Mouse (Mus musculus): Measurements from ENCODE around the gene Arl8a. TPM values are rescaled to one million over a fixed set of nuclear protein-coding genes. Genes with fewer than 3 reads are reported as not detected.

Arl8a gene
- total and polyA plus RNA-seq, 3 experiments: 45.0 to 99.6 (median 93.7) TPM

- no peaks in the 10 kb centered on the region for H3K9me3 ChIP-seq (replicated peaks)
- peaks cover 27% of the 10 kb centered on the region for H3K4me1 ChIP-seq (ENCODE audit: insufficient read depth, low read depth, low read length)
- peak overlapping the region; percentile 48; the same call in 1 of the 2 replicates for H3K4me3 ChIP-seq (ENCODE audit: low read depth, low read length)
- DNase-seq (ENCODE audit: low spot score) (peak; percentile 33), ATAC-seq (ENCODE audit: extremely low read depth, insufficient number of reproducible peaks, low FRiP score, poor library complexity, severe bottlenecking) (peak; percentile 51)
- H3K36me3 ChIP-seq (replicated peaks): no peaks in the 10 kb centered on the region
- H3K27me3 ChIP-seq (ENCODE audit: insufficient read depth, low read length): peaks cover under 1% of the 10 kb centered on the region; the same call in 1 of the 2 replicates
- TF ChIP-seq GATA1 (IDR thresholded peaks at IDR 0.05; ENCODE audit: borderline replicate concordance, low read length): no peak
- TF ChIP-seq GATA2 (IDR thresholded peaks at IDR 0.05; ENCODE audit: borderline replicate concordance, low read depth, low read length): no peak
- no peak for TF ChIP-seq CTCF (IDR thresholded peaks at IDR 0.05; ENCODE audit: low read depth, low read length)
- TF ChIP-seq TAL1 (conservative IDR thresholded peaks at IDR 0.05; ENCODE audit: low read depth, low read length): no peak
- no peak for TF ChIP-seq POLR2AphosphoS5 (IDR thresholded peaks at IDR 0.05; ENCODE audit: insufficient replicate concordance, low read depth, low read length)
These were observed 52.6 kb downstream of the Arl8a start for GRCm38 (mm10) chr1:135199014-135199819.

- H3K27me3 ChIP-seq (ENCODE audit: insufficient read depth, low read length): no peaks in the 10 kb centered on the region; the same call in 1 of the 2 replicates
- no peaks in the 10 kb centered on the region for H3K9me3 ChIP-seq (replicated peaks)
- ATAC-seq (ENCODE audit: extremely low read depth, insufficient number of reproducible peaks, low FRiP score, poor library complexity, severe bottlenecking) (no peak), DNase-seq (ENCODE audit: low spot score) (no peak)
- no peaks in the 10 kb centered on the region for H3K36me3 ChIP-seq (replicated peaks)
- H3K4me3 ChIP-seq (ENCODE audit: low read depth, low read length): no peak overlapping the region
- H3K4me1 ChIP-seq (ENCODE audit: insufficient read depth, low read depth, low read length): peaks cover 39% of the 10 kb centered on the region
- no peak for TF ChIP-seq GATA2 (IDR thresholded peaks at IDR 0.05; ENCODE audit: borderline replicate concordance, low read depth, low read length)
- no peak for TF ChIP-seq GATA1 (IDR thresholded peaks at IDR 0.05; ENCODE audit: borderline replicate concordance, low read length)
- no peak for TF ChIP-seq TAL1 (conservative IDR thresholded peaks at IDR 0.05; ENCODE audit: low read depth, low read length)
- TF ChIP-seq POLR2AphosphoS5 (IDR thresholded peaks at IDR 0.05; ENCODE audit: insufficient replicate concordance, low read depth, low read length): no peak
- no peak for TF ChIP-seq CTCF (IDR thresholded peaks at IDR 0.05; ENCODE audit: low read depth, low read length)
These were observed 53.8 kb downstream of the Arl8a start for GRCm38 (mm10) chr1:135200400-135200799.

GRCm38 (mm10) chr1:135204196-135205126 is 57.8 kb downstream of the Arl8a start:
- peak overlapping the region; percentile 20; the same call in 1 of the 2 replicates for H3K4me3 ChIP-seq (ENCODE audit: low read depth, low read length)
- peak; percentile 82 for DNase-seq (ENCODE audit: low spot score)
- no peaks in the 10 kb centered on the region for H3K36me3 ChIP-seq (replicated peaks)
- no peaks in the 10 kb centered on the region for H3K9me3 ChIP-seq (replicated peaks)
- H3K27me3 ChIP-seq (ENCODE audit: insufficient read depth, low read length): no peaks in the 10 kb centered on the region; the same call in 1 of the 2 replicates
- TF ChIP-seq POLR2AphosphoS5 (IDR thresholded peaks at IDR 0.05; ENCODE audit: insufficient replicate concordance, low read depth, low read length) (no peak), GATA1 (IDR thresholded peaks at IDR 0.05; ENCODE audit: borderline replicate concordance, low read length) (no peak), GATA2 (IDR thresholded peaks at IDR 0.05; ENCODE audit: borderline replicate concordance, low read depth, low read length) (peak; percentile 79; the same call in 1 of the 2 replicates), TAL1 (conservative IDR thresholded peaks at IDR 0.05; ENCODE audit: low read depth, low read length) (peak; percentile 85), CTCF (IDR thresholded peaks at IDR 0.05; ENCODE audit: low read depth, low read length) (no peak)
- H3K4me1 ChIP-seq (ENCODE audit: insufficient read depth, low read depth, low read length): peaks cover 49% of the 10 kb centered on the region
- peak; percentile 92 for ATAC-seq (ENCODE audit: extremely low read depth, insufficient number of reproducible peaks, low FRiP score, poor library complexity, severe bottlenecking)

- TF ChIP-seq GATA2 (IDR thresholded peaks at IDR 0.05; ENCODE audit: borderline replicate concordance, low read depth, low read length): no peak
- no peak for TF ChIP-seq CTCF (IDR thresholded peaks at IDR 0.05; ENCODE audit: low read depth, low read length)
- no peak for TF ChIP-seq GATA1 (IDR thresholded peaks at IDR 0.05; ENCODE audit: borderline replicate concordance, low read length)
- TF ChIP-seq POLR2AphosphoS5 (IDR thresholded peaks at IDR 0.05; ENCODE audit: insufficient replicate concordance, low read depth, low read length): no peak
- TF ChIP-seq TAL1 (conservative IDR thresholded peaks at IDR 0.05; ENCODE audit: low read depth, low read length): no peak
- DNase-seq (ENCODE audit: low spot score) (no peak), ATAC-seq (ENCODE audit: extremely low read depth, insufficient number of reproducible peaks, low FRiP score, poor library complexity, severe bottlenecking) (no peak)
- Histone ChIP-seq H3K4me1 (ENCODE audit: insufficient read depth, low read depth, low read length) (peaks cover 50% of the 10 kb centered on the region), H3K9me3 (replicated peaks) (no peaks in the 10 kb centered on the region), H3K4me3 (ENCODE audit: low read depth, low read length) (no peak overlapping the region; the same call in 1 of the 2 replicates), H3K27me3 (ENCODE audit: insufficient read depth, low read length) (no peaks in the 10 kb centered on the region; the same call in 1 of the 2 replicates), H3K36me3 (replicated peaks) (no peaks in the 10 kb centered on the region)
These were observed 58.6 kb downstream of the Arl8a start for GRCm38 (mm10) chr1:135205257-135205656.

Other genes starting within 250 kb of the Arl8a start
- gene Ppp1r12b, start 190.9 kb upstream of the Arl8a start, total RNA-seq (2014; fragmentation: Nextera tagmentation): 12.6 and 15.7 TPM in 2 replicates
- gene Ppp1r12b, start 190.9 kb upstream of the Arl8a start, total RNA-seq (2017): 8.0 and 8.2 TPM in 2 replicates
- gene Ppp1r12b, start 190.9 kb upstream of the Arl8a start, polyA plus RNA-seq (2012): 1.2 and 1.7 TPM in 2 replicates
- 54.3 and 60.7 TPM in 2 replicates for gene Ube2t, start 184.3 kb upstream of the Arl8a start, total RNA-seq (2014; fragmentation: Nextera tagmentation)
- 65.9 and 72.6 TPM in 2 replicates for gene Ube2t, start 184.3 kb upstream of the Arl8a start, total RNA-seq (2017)
- gene Ube2t, start 184.3 kb upstream of the Arl8a start, polyA plus RNA-seq (2012): 12.1 and 14.1 TPM in 2 replicates
- 0.30 TPM in 1 of 2 replicates, not detected in the other for gene Lgr6, start 41.5 kb upstream of the Arl8a start, total RNA-seq (2014; fragmentation: Nextera tagmentation)
- gene Lgr6, start 41.5 kb upstream of the Arl8a start, total RNA-seq (2017): 0.12 and 0.38 TPM in 2 replicates
- gene Lgr6, start 41.5 kb upstream of the Arl8a start, polyA plus RNA-seq (2012): 0.43 and 0.54 TPM in 2 replicates
- gene Ptpn7, start 14.1 kb upstream of the Arl8a start, total RNA-seq (2014; fragmentation: Nextera tagmentation): 132 and 147 TPM in 2 replicates
- 212 and 227 TPM in 2 replicates for gene Ptpn7, start 14.1 kb upstream of the Arl8a start, total RNA-seq (2017)
- 341 and 359 TPM in 2 replicates for gene Ptpn7, start 14.1 kb upstream of the Arl8a start, polyA plus RNA-seq (2012)
- gene Gpr37l1, start 20.9 kb downstream of the Arl8a start, total RNA-seq (2014; fragmentation: Nextera tagmentation): not detected in 2 replicates
- gene Gpr37l1, start 20.9 kb downstream of the Arl8a start, total RNA-seq (2017): 0.05 TPM in 1 of 2 replicates, not detected in the other
- gene Gpr37l1, start 20.9 kb downstream of the Arl8a start, polyA plus RNA-seq (2012): not detected in 2 replicates
- not detected in 2 replicates for gene Elf3, start 111.7 kb downstream of the Arl8a start, total RNA-seq (2014; fragmentation: Nextera tagmentation)
- 0.12 TPM in 1 of 2 replicates, not detected in the other for gene Elf3, start 111.7 kb downstream of the Arl8a start, total RNA-seq (2017)
- not detected in 2 replicates for gene Elf3, start 111.7 kb downstream of the Arl8a start, polyA plus RNA-seq (2012)
- gene Rnpep, start 137.3 kb downstream of the Arl8a start, total RNA-seq (2014; fragmentation: Nextera tagmentation): not detected in 2 replicates
- gene Rnpep, start 137.3 kb downstream of the Arl8a start, total RNA-seq (2017): 0.17 and 1.4 TPM in 2 replicates
- 0.03 TPM in 1 of 2 replicates, not detected in the other for gene Rnpep, start 137.3 kb downstream of the Arl8a start, polyA plus RNA-seq (2012)
- 87.0 and 89.5 TPM in 2 replicates for gene Timm17a, start 167.0 kb downstream of the Arl8a start, total RNA-seq (2014; fragmentation: Nextera tagmentation)
- gene Timm17a, start 167.0 kb downstream of the Arl8a start, total RNA-seq (2017): 91.1 TPM in 2 replicates
- gene Timm17a, start 167.0 kb downstream of the Arl8a start, polyA plus RNA-seq (2012): 4.0 and 4.5 TPM in 2 replicates
- gene Lmod1, start 178.0 kb downstream of the Arl8a start, total RNA-seq (2014; fragmentation: Nextera tagmentation): not detected in 2 replicates
- 0.06 and 0.16 TPM in 2 replicates for gene Lmod1, start 178.0 kb downstream of the Arl8a start, total RNA-seq (2017)
- gene Lmod1, start 178.0 kb downstream of the Arl8a start, polyA plus RNA-seq (2012): not detected in 2 replicates
- not detected in 2 replicates for gene Shisa4, start 228.4 kb downstream of the Arl8a start, total RNA-seq (2014; fragmentation: Nextera tagmentation)
- 0.12 and 0.16 TPM in 2 replicates for gene Shisa4, start 228.4 kb downstream of the Arl8a start, total RNA-seq (2017)
- not detected in 2 replicates for gene Shisa4, start 228.4 kb downstream of the Arl8a start, polyA plus RNA-seq (2012)